Mouse (Mus musculus): ENCODE results near the gene Doc2b. TPM values are rescaled to one million over a fixed set of nuclear protein-coding genes. Genes with fewer than 3 reads are reported as not detected.

The Doc2b gene
- polyA plus RNA-seq, 1 experiment = not detected

- Histone ChIP-seq H3K27ac (replicated peaks; ENCODE audit: low read depth, low read length) (no peak overlapping the region), H3K4me3 (ENCODE audit: insufficient read depth, low read depth, low read length) (no peak overlapping the region), H3K4me1 (ENCODE audit: control insufficient read depth, insufficient read depth, insufficient read length, low read length) (no peaks in the 10 kb centered on the region)
Measured at GRCm38 (mm10) chr11:75767014-75767413, 28.8 kb downstream of the Doc2b start.

GRCm38 (mm10) chr11:75765161-75765560, 30.7 kb downstream of the Doc2b start:
- H3K4me1 ChIP-seq (ENCODE audit: control insufficient read depth, insufficient read depth, insufficient read length, low read length) = no peaks in the 10 kb centered on the region
- no peak overlapping the region for H3K27ac ChIP-seq (replicated peaks; ENCODE audit: low read depth, low read length)
- H3K4me3 ChIP-seq (ENCODE audit: insufficient read depth, low read depth, low read length) = no peak overlapping the region

- H3K4me3 ChIP-seq (ENCODE audit: insufficient read depth, low read depth, low read length) = no peak overlapping the region
- no peaks in the 10 kb centered on the region for H3K4me1 ChIP-seq (ENCODE audit: control insufficient read depth, insufficient read depth, insufficient read length, low read length)
- H3K27ac ChIP-seq (replicated peaks; ENCODE audit: low read depth, low read length) = no peak overlapping the region
Measured at GRCm38 (mm10) chr11:75764521-75765023, 31.3 kb downstream of the Doc2b start.

- Histone ChIP-seq H3K4me1 (ENCODE audit: control insufficient read depth, insufficient read depth, insufficient read length, low read length) (no peaks in the 10 kb centered on the region; the same call in 1 of the 2 replicates), H3K4me3 (ENCODE audit: insufficient read depth, low read depth, low read length) (no peak overlapping the region), H3K27ac (replicated peaks; ENCODE audit: low read depth, low read length) (no peak overlapping the region)
Measured at GRCm38 (mm10) chr11:75762708-75763107, 33.1 kb downstream of the Doc2b start.

- no peak overlapping the region for H3K27ac ChIP-seq (replicated peaks; ENCODE audit: low read depth, low read length)
- peaks cover 2% of the 10 kb centered on the region; the same call in 1 of the 2 replicates for H3K4me1 ChIP-seq (ENCODE audit: control insufficient read depth, insufficient read depth, insufficient read length, low read length)
- H3K4me3 ChIP-seq (ENCODE audit: insufficient read depth, low read depth, low read length) = no peak overlapping the region
Measured at GRCm38 (mm10) chr11:75760785-75761184, 35.1 kb downstream of the Doc2b start.

- no peak overlapping the region for H3K27ac ChIP-seq (replicated peaks; ENCODE audit: low read depth, low read length)
- H3K4me3 ChIP-seq (ENCODE audit: insufficient read depth, low read depth, low read length) = no peak overlapping the region
- H3K4me1 ChIP-seq (ENCODE audit: control insufficient read depth, insufficient read depth, insufficient read length, low read length) = peaks cover 4% of the 10 kb centered on the region
Measured at GRCm38 (mm10) chr11:75758553-75758952, 37.3 kb downstream of the Doc2b start.

- no peak overlapping the region for H3K27ac ChIP-seq (replicated peaks; ENCODE audit: low read depth, low read length)
Measured at GRCm38 (mm10) chr11:75756687-75757086, 39.2 kb downstream of the Doc2b start.

GRCm38 (mm10) chr11:75751082-75751481, 44.8 kb downstream of the Doc2b start:
- H3K4me1 ChIP-seq (ENCODE audit: control insufficient read depth, insufficient read depth, insufficient read length, low read length) = peaks cover 14% of the 10 kb centered on the region
- H3K27ac ChIP-seq (replicated peaks; ENCODE audit: low read depth, low read length) = no peak overlapping the region
- no peak overlapping the region for H3K4me3 ChIP-seq (ENCODE audit: insufficient read depth, low read depth, low read length)

More at GRCm38 (mm10) chr11:75756687-75757086, 39.2 kb downstream of the Doc2b start:
- Histone ChIP-seq H3K4me1 (ENCODE audit: control insufficient read depth, insufficient read depth, insufficient read length, low read length) (peaks cover 6% of the 10 kb centered on the region), H3K4me3 (ENCODE audit: insufficient read depth, low read depth, low read length) (no peak overlapping the region)

GRCm38 (mm10) chr11:75750537-75750936, 45.3 kb downstream of the Doc2b start:
- Histone ChIP-seq H3K4me1 (ENCODE audit: control insufficient read depth, insufficient read depth, insufficient read length, low read length) (peaks cover 14% of the 10 kb centered on the region), H3K4me3 (ENCODE audit: insufficient read depth, low read depth, low read length) (no peak overlapping the region), H3K27ac (replicated peaks; ENCODE audit: low read depth, low read length) (no peak overlapping the region)

GRCm38 (mm10) chr11:75744761-75745160, 51.1 kb downstream of the Doc2b start:
- H3K4me1 ChIP-seq (ENCODE audit: control insufficient read depth, insufficient read depth, insufficient read length, low read length) = peaks cover 22% of the 10 kb centered on the region
- no peak overlapping the region for H3K27ac ChIP-seq (replicated peaks; ENCODE audit: low read depth, low read length)
- H3K4me3 ChIP-seq (ENCODE audit: insufficient read depth, low read depth, low read length) = no peak overlapping the region

GRCm38 (mm10) chr11:75741615-75742014, 54.2 kb downstream of the Doc2b start:
- H3K4me3 ChIP-seq (ENCODE audit: insufficient read depth, low read depth, low read length) = no peak overlapping the region
- no peak overlapping the region for H3K27ac ChIP-seq (replicated peaks; ENCODE audit: low read depth, low read length)
- peaks cover 25% of the 10 kb centered on the region for H3K4me1 ChIP-seq (ENCODE audit: control insufficient read depth, insufficient read depth, insufficient read length, low read length)

- Histone ChIP-seq H3K4me1 (ENCODE audit: control insufficient read depth, insufficient read depth, insufficient read length, low read length) (peaks cover 29% of the 10 kb centered on the region), H3K4me3 (ENCODE audit: insufficient read depth, low read depth, low read length) (no peak overlapping the region), H3K27ac (replicated peaks; ENCODE audit: low read depth, low read length) (no peak overlapping the region)
Measured at GRCm38 (mm10) chr11:75740204-75740603, 55.6 kb downstream of the Doc2b start.

GRCm38 (mm10) chr11:75738477-75738821, 57.4 kb downstream of the Doc2b start:
- peaks cover 32% of the 10 kb centered on the region for H3K4me1 ChIP-seq (ENCODE audit: control insufficient read depth, insufficient read depth, insufficient read length, low read length)
- H3K4me3 ChIP-seq (ENCODE audit: insufficient read depth, low read depth, low read length) = no peak overlapping the region
- H3K27ac ChIP-seq (replicated peaks; ENCODE audit: low read depth, low read length) = no peak overlapping the region

GRCm38 (mm10) chr11:75737806-75738476, 57.9 kb downstream of the Doc2b start:
- H3K4me1 ChIP-seq (ENCODE audit: control insufficient read depth, insufficient read depth, insufficient read length, low read length) = peaks cover 32% of the 10 kb centered on the region
- H3K4me3 ChIP-seq (ENCODE audit: insufficient read depth, low read depth, low read length) = no peak overlapping the region
- H3K27ac ChIP-seq (replicated peaks; ENCODE audit: low read depth, low read length) = no peak overlapping the region

- Histone ChIP-seq H3K27ac (replicated peaks; ENCODE audit: low read depth, low read length) (no peak overlapping the region), H3K4me3 (ENCODE audit: insufficient read depth, low read depth, low read length) (no peak overlapping the region), H3K4me1 (ENCODE audit: control insufficient read depth, insufficient read depth, insufficient read length, low read length) (peaks cover 26% of the 10 kb centered on the region)
Measured at GRCm38 (mm10) chr11:75736978-75737377, 58.9 kb downstream of the Doc2b start.

Data from brown adipose tissue, adult 24 weeks (tissue).